Mouse (Mus musculus) spleen, postnatal 14 days (tissue): ENCODE results near the gene Gm9844.
"Not testable (repeated sequence)": the region's sequence is repeated elsewhere in the genome, so short reads cannot be mapped to it uniquely, and the experiment has no call there.

Experiments used
- DNase-seq, 2 experiments: peaks; one replicate each; pipeline ENCODE4 v3.0.0; 2021 to 2022; ENCODE audit warnings: low spot score in 2 of 2

Gm9844 gene

GRCm38 (mm10) chr7:24861913-24862312 is at the start of gene Gm9844:
Gene Gm9844 (plus strand): TSS chr7:24862213.
- no peak for DNase-seq

- peak; percentile 65 to 80 for DNase-seq
These were observed 44.5 kb upstream of the Gm9844 start for GRCm38 (mm10) chr7:24817502-24817901.

- no peak for DNase-seq
These were observed 37.6 kb upstream of the Gm9844 start for GRCm38 (mm10) chr7:24824452-24824851.

GRCm38 (mm10) chr7:24827181-24827580 is 34.8 kb upstream of the Gm9844 start:
- no peak for DNase-seq

- not testable (repeated sequence) for DNase-seq
These were observed 23.1 kb upstream of the Gm9844 start for GRCm38 (mm10) chr7:24838732-24839409.

GRCm38 (mm10) chr7:24839410-24839808 is 22.6 kb upstream of the Gm9844 start:
- no peak for DNase-seq

GRCm38 (mm10) chr7:24840331-24840730 is 21.7 kb upstream of the Gm9844 start:
- no peak for DNase-seq

GRCm38 (mm10) chr7:24841009-24841408 is 21.0 kb upstream of the Gm9844 start:
- no peak for DNase-seq

- no peak for DNase-seq
These were observed 17.9 kb upstream of the Gm9844 start for GRCm38 (mm10) chr7:24844144-24844543.

- DNase-seq, result no peak
These were observed 16.8 kb upstream of the Gm9844 start for GRCm38 (mm10) chr7:24845181-24845580.

GRCm38 (mm10) chr7:24845713-24846112 is 16.3 kb upstream of the Gm9844 start:
- DNase-seq, result no peak

- not testable (repeated sequence) for DNase-seq
These were observed 15.4 kb upstream of the Gm9844 start for GRCm38 (mm10) chr7:24846576-24846975.

- DNase-seq, result no peak
These were observed 11.9 kb upstream of the Gm9844 start for GRCm38 (mm10) chr7:24850162-24850561.

- no peak for DNase-seq
These were observed 11.1 kb upstream of the Gm9844 start for GRCm38 (mm10) chr7:24850899-24851303.

GRCm38 (mm10) chr7:24851596-24852325 is 10.3 kb upstream of the Gm9844 start:
- no peak for DNase-seq

GRCm38 (mm10) chr7:24852557-24853232 is 9.3 kb upstream of the Gm9844 start:
- peak; percentile 27 to 40 for DNase-seq

- no peak for DNase-seq
These were observed 8.8 kb upstream of the Gm9844 start for GRCm38 (mm10) chr7:24853233-24853563.

- DNase-seq, result no peak
These were observed 8.3 kb upstream of the Gm9844 start for GRCm38 (mm10) chr7:24853695-24854094.

GRCm38 (mm10) chr7:24856460-24857120 is 5.4 kb upstream of the Gm9844 start:
- DNase-seq, result no peak

- DNase-seq, result peak in 1 of 2 experiments; percentile 41
These were observed 2.8 kb upstream of the Gm9844 start for GRCm38 (mm10) chr7:24859234-24859633.

- no peak for DNase-seq
These were observed 840 bp downstream of the Gm9844 start for GRCm38 (mm10) chr7:24862853-24863252.

- no peak for DNase-seq
These were observed 2.1 kb downstream of the Gm9844 start for GRCm38 (mm10) chr7:24864156-24864555.
